Mouse (Mus musculus) CD4-positive naive resting alpha-beta T cell, adult 76 days (primary cell): ENCODE results near the gene Gm20825. TPM values are rescaled to one million over a fixed set of nuclear protein-coding genes. Genes with fewer than 3 reads are reported as not detected.

Experiments
- total RNA-seq: library from RNA; stranded (reverse); gene quantifications from one replicate; pipeline ENCODE4 v1.2.4, GENCODE M21; 2023

Gene Gm20825
- not detected for total RNA-seq

GRCm38 (mm10) chrY:8071407-8071806, at the start of gene Gm20825:
Gm20825 (minus strand) TSS chrY:8071507.

Other genes with a start within 250 kb of the Gm20825 start
- gene Gm29049, start 74.3 kb downstream of the Gm20825 start, total RNA-seq: not detected
- not detected for gene Gm20824, start 186.4 kb upstream of the Gm20825 start, total RNA-seq